ENCODE assay signal across 16 mouse cellular contexts in genomic region chr5:143552911-143553310, GRCm38 (mm10). TPM values are rescaled to one million over a fixed set of nuclear protein-coding genes. Genes with fewer than 3 reads are reported as not detected.
A peak's percentile ranks its signal among the peaks of the same experiment; 100 is the strongest.
DNase-seq lines count a peak whose midpoint lies in the region; ATAC-seq and TF ChIP-seq lines count a peak whose summit lies in the region.
"Had no signal": no experiment of that assay in that cellular context is flagged by ENCODE, and none has a peak within 500 bp of the region (broad histone marks: within the 10 kb centered on the region; RNA-seq: fewer than 3 reads in every experiment).

No protein-coding gene starts in this region.

- H3K4me2 ChIP-seq in liver, postnatal 0 days (ENCODE audit: low read depth, low read length), result no peak overlapping the region
- no peak overlapping the region for H3K4me2 ChIP-seq in liver, embryonic 12.5 days
- no peak overlapping the region for H3K4me2 ChIP-seq in intestine, postnatal 0 days (replicated peaks; ENCODE audit: low read depth)
- H3K4me2 ChIP-seq: forebrain, embryonic 13.5 days; intestine, embryonic 15.5 days had no signal

- 81% methylated on average over 6 of the region's 6 CpGs for WGBS in liver, postnatal 0 days (ENCODE audit: insufficient replicate concordance)
- 80% methylated on average over 6 of the region's 6 CpGs for WGBS in liver, embryonic 12.5 days (ENCODE audit: insufficient replicate concordance)
- WGBS in intestine, postnatal 0 days, result 79% methylated on average over 6 of the region's 6 CpGs

- H3K9ac ChIP-seq in liver, postnatal 0 days (replicated peaks), result 0 out of 2 replicates have a peak overlapping the region, but pooled peaks have one; percentile 16
- H3K9ac ChIP-seq in liver, embryonic 12.5 days, result no peak overlapping the region
- H3K9ac ChIP-seq in intestine, postnatal 0 days (ENCODE audit: low read depth, low read length), result no peak overlapping the region
- H3K9ac ChIP-seq: forebrain, embryonic 13.5 days; intestine, embryonic 15.5 days had no signal

- TF ChIP-seq CTCF in liver, postnatal 0 days (IDR thresholded peaks at IDR 0.05; ENCODE audit: low read depth), result no peak
- no peak for TF ChIP-seq CTCF in intestine, postnatal 0 days (IDR thresholded peaks at IDR 0.05; ENCODE audit: low read depth)

- H3K9me3 ChIP-seq in liver, postnatal 0 days (ENCODE audit: low read length), result no peaks in the 10 kb centered on the region
- H3K9me3 ChIP-seq in liver, embryonic 12.5 days (replicated peaks), result no peaks in the 10 kb centered on the region
- H3K9me3 ChIP-seq in intestine, postnatal 0 days (ENCODE audit: control insufficient read depth), result no peaks in the 10 kb centered on the region
- H3K9me3 ChIP-seq: forebrain, embryonic 13.5 days; intestine, embryonic 15.5 days had no signal

- no peak for TF ChIP-seq EP300 in liver, postnatal 0 days (IDR thresholded peaks at IDR 0.05; ENCODE audit: low read depth)

- no peaks in the 10 kb centered on the region for H3K27me3 ChIP-seq in liver, postnatal 0 days (ENCODE audit: insufficient read depth, low read length)
- no peaks in the 10 kb centered on the region for H3K27me3 ChIP-seq in liver, embryonic 12.5 days (replicated peaks)
- H3K27me3 ChIP-seq in intestine, postnatal 0 days (replicated peaks; ENCODE audit: control insufficient read depth, insufficient read depth, low read length), result no peaks in the 10 kb centered on the region
- H3K27me3 ChIP-seq: forebrain, embryonic 13.5 days; intestine, embryonic 15.5 days had no signal

- no peak for ATAC-seq in liver, postnatal 0 days
- no peak for ATAC-seq in liver, embryonic 12.5 days
- no peak for ATAC-seq in CD4-positive, CD25-positive, alpha-beta regulatory T cell, adult 4 months
- no peak for ATAC-seq in intestine, postnatal 0 days
- ATAC-seq: forebrain, embryonic 13.5 days; intestine, embryonic 15.5 days had no signal

- H3K4me3 ChIP-seq in liver, postnatal 0 days (ENCODE audit: low read depth, low read length), result no peak overlapping the region
- no peak overlapping the region for H3K4me3 ChIP-seq in liver, embryonic 12.5 days
- H3K4me3 ChIP-seq in intestine, postnatal 0 days (ENCODE audit: low read depth, low read length), result no peak overlapping the region
- H3K4me3 ChIP-seq: forebrain, embryonic 13.5 days; intestine, embryonic 15.5 days had no signal

- H3K36me3 ChIP-seq in liver, postnatal 0 days (replicated peaks; ENCODE audit: insufficient read depth, low read length), result 0 out of 2 replicates have a peak, but pooled peaks cover 6% of the 10 kb centered on the region
- H3K36me3 ChIP-seq in liver, embryonic 12.5 days, result peaks cover 17% of the 10 kb centered on the region
- H3K36me3 ChIP-seq in intestine, postnatal 0 days (ENCODE audit: control insufficient read depth, insufficient read depth), result no peaks in the 10 kb centered on the region
- H3K36me3 ChIP-seq: intestine, embryonic 15.5 days had no signal

- no peak overlapping the region for H3K27ac ChIP-seq in liver, postnatal 0 days (ENCODE audit: low read depth)
- no peak overlapping the region for H3K27ac ChIP-seq in liver, embryonic 12.5 days
- no peak overlapping the region for H3K27ac ChIP-seq in intestine, postnatal 0 days (ENCODE audit: low read depth, low read length)
- H3K27ac ChIP-seq: forebrain, embryonic 13.5 days; intestine, embryonic 15.5 days; stomach, postnatal 0 days had no signal

- DNase-seq in gastrocnemius, adult 18-20 months (ENCODE audit: low spot score), result peak; percentile 74
- no peak for DNase-seq in gastrocnemius, postnatal 10 days
- no peak for DNase-seq in liver, postnatal 0 days
- peak; percentile 88 for DNase-seq in layer of hippocampus, adult 9-11 months
- no peak for DNase-seq in c-Kit-positive CD71-positive TER-119-positive erythroid progenitor cells, embryonic 14.5 days (ENCODE audit: low spot score)
- DNase-seq: adrenal gland, adult 8-10 months; B cell, adult 2 months; cerebellum, adult 2 months; lung, adult 18-20 months; retina, postnatal 1 day had no signal

- peaks cover 12% of the 10 kb centered on the region for H3K4me1 ChIP-seq in liver, postnatal 0 days (ENCODE audit: insufficient read depth)
- H3K4me1 ChIP-seq in liver, embryonic 12.5 days, result peaks cover 52% of the 10 kb centered on the region
- H3K4me1 ChIP-seq in intestine, postnatal 0 days (replicated peaks; ENCODE audit: control insufficient read depth, insufficient read depth, low read length), result no peaks in the 10 kb centered on the region

RNA-seq across cellular contexts. Expression of gene Rac1, which starts 25.1 kb away (rescaled TPM):
- total RNA-seq in gastrocnemius, adult 18-20 months (2021), result 100 to 1,000 TPM; 225 to 239 TPM
- total RNA-seq in gastrocnemius, postnatal 10 days (2021), result 100 to 1,000 TPM; 237 to 250 TPM
- 162 and 173 TPM in 2 replicates for polyA plus RNA-seq in liver, postnatal 0 days (2015; fragmentation: Nextera tagmentation; extraction: Ambion mirVana)
- 254 and 256 TPM in 2 replicates for polyA plus RNA-seq in liver, embryonic 12.5 days (2016; fragmentation: Nextera tagmentation; extraction: Ambion mirVana)
- 10 to 100 TPM; 51.5 to 66.6 TPM for polyA plus RNA-seq in CD4-positive, CD25-positive, alpha-beta regulatory T cell, adult 4 months (2017; shearing (Covaris generic))
- 375 and 413 TPM in 2 replicates for polyA plus RNA-seq in intestine, postnatal 0 days (2015; fragmentation: Nextera tagmentation; extraction: Ambion mirVana)

Comparison
In these comparisons a context has a peak if more than half of its experiments do, and no peak if none do; other contexts are left out.
1. DNase-seq: peak in gastrocnemius, adult 18-20 months (single experiment) and layer of hippocampus, adult 9-11 months (single experiment); none in gastrocnemius, postnatal 10 days (single experiment), liver, postnatal 0 days (single experiment) and c-Kit-positive CD71-positive TER-119-positive erythroid progenitor cells, embryonic 14.5 days (single experiment).